Mouse (Mus musculus): ENCODE results near the gene 4930412O13Rik.

The 4930412O13Rik gene

GRCm38 (mm10) chr2:9881051-9881591 lies at the start of gene 4930412O13Rik:
4930412O13Rik (plus strand) TSS chr2:9881252.
- no peak for DNase-seq

- DNase-seq, result no peak
These were observed 47.3 kb upstream of the 4930412O13Rik start for GRCm38 (mm10) chr2:9833712-9834111.

- no peak for DNase-seq
These were observed 45.9 kb upstream of the 4930412O13Rik start for GRCm38 (mm10) chr2:9835195-9835594.

- no peak for DNase-seq
These were observed 28.0 kb upstream of the 4930412O13Rik start for GRCm38 (mm10) chr2:9852851-9853576.

GRCm38 (mm10) chr2:9855861-9856260 lies 25.2 kb upstream of the 4930412O13Rik start:
- no peak for DNase-seq

GRCm38 (mm10) chr2:9860698-9861097 lies 20.4 kb upstream of the 4930412O13Rik start:
- DNase-seq, result no peak

- no peak for DNase-seq
These were observed 13.8 kb upstream of the 4930412O13Rik start for GRCm38 (mm10) chr2:9867092-9867825.

GRCm38 (mm10) chr2:9871141-9871716 lies 9.8 kb upstream of the 4930412O13Rik start:
- no peak for DNase-seq

- DNase-seq, result no peak
These were observed 9.3 kb upstream of the 4930412O13Rik start for GRCm38 (mm10) chr2:9871798-9872197.

- DNase-seq, result no peak
These were observed 8.4 kb upstream of the 4930412O13Rik start for GRCm38 (mm10) chr2:9872682-9873081.

GRCm38 (mm10) chr2:9873757-9874156 lies 7.3 kb upstream of the 4930412O13Rik start:
- no peak for DNase-seq

- no peak for DNase-seq
These were observed 6.4 kb upstream of the 4930412O13Rik start for GRCm38 (mm10) chr2:9874467-9875219.

- DNase-seq, result no peak
These were observed 5.8 kb upstream of the 4930412O13Rik start for GRCm38 (mm10) chr2:9875220-9875619.

GRCm38 (mm10) chr2:9875676-9876357 lies 5.2 kb upstream of the 4930412O13Rik start:
- no peak for DNase-seq

GRCm38 (mm10) chr2:9876621-9877325 lies 4.3 kb upstream of the 4930412O13Rik start:
- DNase-seq, result no peak

GRCm38 (mm10) chr2:9877326-9877690 lies 3.7 kb upstream of the 4930412O13Rik start:
- no peak for DNase-seq

- DNase-seq, result no peak
These were observed 3.0 kb upstream of the 4930412O13Rik start for GRCm38 (mm10) chr2:9877966-9878563.

GRCm38 (mm10) chr2:9878564-9879081 lies 2.4 kb upstream of the 4930412O13Rik start:
- DNase-seq, result no peak

GRCm38 (mm10) chr2:9879092-9879491 lies 2.0 kb upstream of the 4930412O13Rik start:
- no peak for DNase-seq

GRCm38 (mm10) chr2:9879493-9879892 lies 1.6 kb upstream of the 4930412O13Rik start:
- DNase-seq, result no peak

GRCm38 (mm10) chr2:9880271-9880670 lies 781 bp upstream of the 4930412O13Rik start:
- no peak for DNase-seq
